Mouse (Mus musculus) spleen, embryonic (tissue): ENCODE measurements around the gene Jag2.

ENCODE experiments used
- CTCF ChIA-PET: fragments of 350-600 bp; sonication (Branson Sonifier 250); formaldehyde crosslinking; loops from one replicate; lab custom pipeline; 2022; lab: Charles Lee

Gene Jag2

GRCm38 (mm10) chr12:112903941-112904340 is 25.6 kb downstream of the Jag2 start:
- CTCF ChIA-PET: no interaction called here

DNA sequence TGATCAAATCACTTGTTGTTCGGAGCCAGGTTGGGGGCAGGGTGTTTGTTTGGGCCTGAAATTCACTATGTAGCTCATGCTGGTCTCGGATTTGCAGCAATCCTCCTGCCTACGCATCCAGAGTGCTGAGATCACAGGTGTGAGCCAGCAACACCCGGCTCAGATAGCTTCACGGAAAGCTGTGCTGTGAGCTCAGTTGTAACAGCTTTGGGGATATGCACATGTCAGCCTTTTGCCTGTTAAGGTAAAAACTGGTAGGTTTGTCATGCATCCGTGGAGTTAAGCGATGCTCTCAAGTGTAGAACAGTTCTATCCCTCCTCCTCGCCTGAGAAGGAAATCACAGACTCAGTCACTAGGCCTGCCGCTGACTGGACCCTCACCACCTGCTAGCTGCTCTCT is 28.9 kb downstream of the Jag2 start:
- CTCF ChIA-PET: interaction anchor here (0.6 kb wide), 1 partner anchor 63 kb away, joined by 3 read pairs; no protein-coding TSS in a partner anchor

DNA sequence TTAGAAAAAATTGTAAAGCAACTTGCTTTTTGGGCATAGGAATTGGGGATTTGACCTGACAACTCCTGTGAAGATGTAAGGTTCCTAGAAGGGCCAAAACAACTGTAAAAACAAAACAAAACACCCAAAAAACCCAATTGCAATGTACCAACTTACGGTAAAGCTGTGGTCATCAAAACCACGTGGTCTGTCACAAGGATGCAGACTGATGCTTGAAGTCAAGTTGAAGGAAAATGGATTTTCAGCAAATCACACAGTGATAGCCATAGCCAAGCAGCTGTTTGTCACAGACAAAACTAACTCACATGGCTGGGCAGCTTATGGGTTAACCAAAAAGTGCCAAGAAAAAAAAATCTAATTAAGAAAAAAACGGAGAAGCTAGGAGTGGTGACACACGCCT is 30.6 kb downstream of the Jag2 start:
- CTCF ChIA-PET: no interaction called here

- CTCF ChIA-PET: no interaction called here
These were observed 31.2 kb downstream of the Jag2 start for GRCm38 (mm10) chr12:112898351-112898750.

GRCm38 (mm10) chr12:112897522-112898212 is 31.9 kb downstream of the Jag2 start:
- CTCF ChIA-PET: no interaction called here

- CTCF ChIA-PET: no interaction called here
These were observed 34.6 kb downstream of the Jag2 start for GRCm38 (mm10) chr12:112894969-112895368.

GRCm38 (mm10) chr12:112894303-112894884 is 35.2 kb downstream of the Jag2 start:
- CTCF ChIA-PET: no interaction called here

DNA sequence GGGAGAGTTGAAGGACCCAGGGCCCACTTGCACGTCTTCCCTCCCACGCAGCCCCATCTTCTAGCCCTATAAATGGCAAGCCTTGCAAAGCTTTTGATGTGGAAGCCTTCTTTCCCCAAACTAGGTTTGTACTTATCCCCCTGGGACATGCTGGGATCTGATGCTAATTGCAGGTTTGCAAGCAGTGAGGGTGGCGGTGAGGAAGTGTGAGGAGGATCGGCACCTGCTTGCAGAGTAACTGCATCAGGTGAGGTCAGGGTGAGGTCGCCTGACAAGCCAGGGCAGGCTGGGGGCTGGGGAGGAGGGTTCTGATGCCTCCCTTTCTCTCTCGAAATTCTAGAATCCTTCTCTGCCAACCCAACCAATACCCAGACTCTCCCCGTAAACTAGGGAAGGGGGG is 44.1 kb downstream of the Jag2 start:
- CTCF ChIA-PET: no interaction called here

GRCm38 (mm10) chr12:112881301-112881815 is 48.2 kb downstream of the Jag2 start:
- CTCF ChIA-PET: no interaction called here

- CTCF ChIA-PET: no interaction called here
These were observed 48.9 kb downstream of the Jag2 start for GRCm38 (mm10) chr12:112880661-112881060.

DNA sequence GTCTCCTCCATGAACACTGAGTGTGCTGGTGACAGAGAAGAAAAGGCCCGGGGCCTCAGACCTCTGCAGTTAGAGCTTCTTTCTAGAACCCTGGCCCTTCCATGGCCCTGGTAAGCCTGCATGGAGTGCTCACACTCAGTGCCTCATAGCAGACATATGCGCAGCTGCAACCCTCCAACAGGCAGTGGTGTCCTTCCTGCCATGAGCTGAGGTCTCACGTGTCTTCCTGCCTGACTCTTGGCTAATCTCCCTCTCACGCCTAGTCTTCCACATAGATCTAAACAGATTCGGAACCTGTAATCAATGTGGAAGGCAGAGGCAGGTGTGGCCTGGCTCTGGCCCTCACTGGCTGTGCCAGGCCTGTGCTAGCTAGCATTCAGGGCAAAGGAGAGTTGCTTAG is 49.8 kb downstream of the Jag2 start:
- CTCF ChIA-PET: no interaction called here

DNA sequence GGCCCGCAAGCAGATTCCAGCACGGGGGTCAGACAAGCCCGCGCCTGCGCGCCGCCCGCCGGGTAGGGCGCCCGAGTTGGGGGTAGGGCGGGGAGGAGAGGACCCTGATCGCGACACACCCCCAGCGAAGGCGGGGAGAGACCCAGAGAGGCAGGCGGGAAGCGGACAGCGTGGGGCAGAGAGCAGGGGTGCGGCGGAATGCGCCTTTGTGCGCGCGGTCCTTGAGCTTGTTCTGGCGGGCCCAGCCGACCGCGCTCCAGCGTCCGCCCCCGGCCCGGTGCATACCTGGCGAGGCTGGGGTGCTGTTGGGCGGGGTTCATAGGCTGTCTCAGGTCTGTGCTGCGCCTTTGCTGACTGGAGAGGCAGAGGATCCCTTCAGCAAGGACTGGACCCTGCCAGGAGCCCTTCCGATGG is 52.0 kb downstream of the Jag2 start:
- CTCF ChIA-PET: no interaction called here

DNA sequence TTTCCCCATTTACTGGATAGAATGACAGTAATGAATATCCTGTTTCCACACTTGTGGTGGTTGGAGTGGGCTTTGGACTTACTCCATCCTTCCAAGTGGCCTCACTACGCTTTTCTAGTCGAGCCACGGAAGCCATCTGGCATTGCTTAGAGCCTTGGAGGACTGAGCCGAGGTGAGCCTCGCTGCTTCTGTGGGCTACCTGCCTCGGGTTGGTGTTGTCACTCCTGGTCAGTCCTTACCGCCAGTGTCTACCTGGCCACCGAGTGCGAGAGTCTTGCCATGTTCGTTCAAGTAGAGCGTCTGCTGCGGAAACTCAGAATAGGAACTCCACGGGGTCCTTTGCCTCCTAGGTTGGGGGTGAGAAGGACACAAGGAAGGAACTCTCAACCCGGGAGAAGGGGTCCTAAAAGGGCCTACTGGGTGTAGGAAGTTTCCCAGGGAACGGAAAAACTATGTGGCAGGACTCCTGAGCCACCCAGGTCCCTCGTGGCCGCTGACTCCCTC is 52.5 kb downstream of the Jag2 start:
- CTCF ChIA-PET: no interaction called here

DNA sequence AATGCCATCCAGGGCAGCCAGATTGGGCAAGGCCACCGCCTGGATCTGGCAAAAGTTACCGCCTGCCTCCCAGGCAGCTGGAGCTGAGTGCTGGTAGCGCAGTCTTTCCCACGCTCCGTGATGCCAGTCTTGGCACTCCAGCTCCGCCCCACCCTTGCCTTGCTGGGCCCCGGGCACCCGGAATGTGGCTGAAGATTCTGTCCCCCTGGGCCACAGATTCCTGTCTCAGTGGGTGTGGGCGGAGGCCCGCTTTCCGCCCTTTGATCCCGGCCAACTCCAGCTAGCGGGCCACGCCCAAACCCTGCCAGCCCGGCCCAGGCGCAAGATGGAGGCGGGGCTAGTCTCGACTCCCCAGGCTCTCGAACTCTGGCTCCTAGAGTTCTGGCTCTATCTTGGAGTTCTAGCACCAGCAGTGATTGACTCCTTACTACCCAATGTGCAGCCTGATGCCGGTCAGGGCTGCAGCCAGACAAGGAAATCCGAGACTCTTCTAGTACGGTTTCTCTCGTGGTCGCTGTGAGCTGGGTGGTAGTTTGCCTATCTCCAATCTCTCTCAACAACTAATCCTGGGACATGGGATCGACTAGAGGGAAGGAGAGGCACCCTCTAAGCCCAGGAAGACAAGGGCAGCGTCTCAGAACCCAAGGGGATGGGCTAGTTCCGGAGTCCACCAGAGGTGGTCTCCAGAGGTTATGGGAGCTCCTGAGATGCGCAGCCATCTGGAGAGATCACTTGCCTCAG is 53.1 kb downstream of the Jag2 start:
- CTCF ChIA-PET: no interaction called here

- CTCF ChIA-PET: interaction anchor here (0.5 to 0.8 kb wide), 4 partner anchors 9 to 226 kb away, joined by 3 to 9 read pairs (median 4); no protein-coding TSS in a partner anchor
These were observed 54.2 kb downstream of the Jag2 start for GRCm38 (mm10) chr12:112875225-112876013.

DNA sequence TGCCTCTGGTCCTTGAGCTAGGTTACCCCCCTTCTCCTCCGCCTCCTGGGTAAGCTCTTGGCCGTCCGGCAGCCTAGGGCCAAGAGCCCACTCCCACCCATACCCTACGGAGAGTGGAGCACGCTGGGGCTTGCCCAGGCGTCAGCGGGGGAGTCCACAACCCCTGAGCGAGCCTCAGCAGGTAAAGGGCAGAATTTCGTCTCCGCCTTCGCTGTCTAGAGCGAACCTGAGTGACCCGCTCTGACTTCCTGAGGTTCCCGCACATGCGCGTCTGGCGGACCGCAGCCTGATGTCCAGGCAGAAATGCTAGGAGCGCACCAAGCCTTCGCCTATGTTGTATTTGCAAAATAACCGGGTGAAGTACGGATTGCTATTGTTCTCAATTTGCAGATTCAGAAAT is 55.4 kb downstream of the Jag2 start:
- CTCF ChIA-PET: interaction anchor here (1.3 kb wide), 1 partner anchor 25 kb away, joined by 11 read pairs; no protein-coding TSS in a partner anchor

DNA sequence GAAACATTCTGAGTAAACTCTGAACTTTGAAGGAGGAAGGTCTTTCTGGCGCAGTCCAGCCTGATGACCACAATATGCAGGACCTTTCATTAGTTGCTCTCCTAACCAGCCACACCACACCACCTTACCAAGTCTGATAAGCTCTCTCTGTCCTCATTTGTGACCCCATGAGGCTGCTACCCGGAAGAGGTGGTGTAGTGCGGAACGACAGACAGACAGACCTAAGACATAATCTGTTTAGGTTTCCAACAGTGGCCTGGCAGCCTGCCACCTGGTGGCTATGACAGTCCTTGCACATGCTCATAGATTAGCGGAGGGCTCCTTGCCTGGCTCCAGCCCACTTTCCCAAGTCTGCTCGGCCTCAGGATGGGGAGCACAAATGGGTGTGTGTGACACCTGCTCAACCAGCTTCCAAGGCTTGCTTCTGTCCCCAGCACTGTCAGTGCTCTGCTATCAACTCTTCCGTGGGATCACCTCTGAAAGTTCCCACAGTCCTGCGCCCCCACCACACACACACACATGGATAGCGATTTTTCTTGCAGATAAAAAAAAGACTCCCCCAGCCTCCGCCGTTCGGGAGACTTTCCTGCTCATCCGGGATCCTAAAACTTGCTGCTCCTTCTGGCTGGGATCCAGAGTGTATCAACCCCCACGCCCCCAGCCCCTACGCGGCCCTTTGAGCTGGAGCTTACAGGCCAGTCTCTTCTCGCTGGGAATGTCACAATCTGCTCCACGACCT is 56.0 kb downstream of the Jag2 start:
- CTCF ChIA-PET: interaction anchor here (0.6 to 1.3 kb wide), 4 partner anchors 9 to 125 kb away, joined by 3 to 11 read pairs (median 4); no protein-coding TSS in a partner anchor

- CTCF ChIA-PET: interaction anchor here (0.6 to 1.3 kb wide), 4 partner anchors 8 to 126 kb away, joined by 3 to 11 read pairs (median 4); no protein-coding TSS in a partner anchor
These were observed 56.6 kb downstream of the Jag2 start for GRCm38 (mm10) chr12:112872991-112873390.

- CTCF ChIA-PET: interaction anchor here (0.7 to 1.4 kb wide), 3 partner anchors 11 to 178 kb away, joined by 3 to 9 read pairs (median 4); no protein-coding TSS in a partner anchor
These were observed 58.3 kb downstream of the Jag2 start for GRCm38 (mm10) chr12:112871272-112871671.

GRCm38 (mm10) chr12:112870775-112871174 is 58.8 kb downstream of the Jag2 start:
- CTCF ChIA-PET: interaction anchor here (0.7 kb wide), 1 partner anchor 24 kb away, joined by 3 read pairs; no protein-coding TSS in a partner anchor
